Mouse (Mus musculus): ENCODE results near the gene Ugt1a10.
"Not testable (repeated sequence)": the region's sequence is repeated elsewhere in the genome, so short reads cannot be mapped to it uniquely, and the experiment has no call there.

Ugt1a10 gene

DNA sequence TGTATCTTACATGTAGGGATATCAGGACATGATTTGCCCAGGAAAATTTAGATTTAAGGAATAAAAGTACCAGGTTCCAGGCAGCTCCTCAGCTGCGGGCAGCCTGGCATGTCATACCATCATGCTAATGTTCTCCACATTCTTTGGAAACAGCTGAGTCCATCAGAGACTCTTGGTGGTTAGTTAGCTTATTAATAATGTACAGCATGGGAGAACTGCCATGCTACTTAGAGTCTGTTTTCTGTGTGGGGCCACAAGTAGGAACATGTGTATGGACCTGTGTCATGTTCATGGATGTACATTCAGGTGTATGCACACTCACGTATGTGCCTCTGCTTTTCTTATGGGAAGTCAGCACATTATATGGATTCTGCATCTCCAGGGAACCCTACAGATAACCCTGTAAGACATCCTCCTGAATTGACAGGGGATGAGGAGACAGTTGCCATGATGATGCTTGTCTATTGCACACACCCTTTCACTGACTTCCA, 159.3 kb downstream of the Ugt1a10 start:
- DNase-seq (ENCODE audit: low spot score in 2 of 2): no peak

DNA sequence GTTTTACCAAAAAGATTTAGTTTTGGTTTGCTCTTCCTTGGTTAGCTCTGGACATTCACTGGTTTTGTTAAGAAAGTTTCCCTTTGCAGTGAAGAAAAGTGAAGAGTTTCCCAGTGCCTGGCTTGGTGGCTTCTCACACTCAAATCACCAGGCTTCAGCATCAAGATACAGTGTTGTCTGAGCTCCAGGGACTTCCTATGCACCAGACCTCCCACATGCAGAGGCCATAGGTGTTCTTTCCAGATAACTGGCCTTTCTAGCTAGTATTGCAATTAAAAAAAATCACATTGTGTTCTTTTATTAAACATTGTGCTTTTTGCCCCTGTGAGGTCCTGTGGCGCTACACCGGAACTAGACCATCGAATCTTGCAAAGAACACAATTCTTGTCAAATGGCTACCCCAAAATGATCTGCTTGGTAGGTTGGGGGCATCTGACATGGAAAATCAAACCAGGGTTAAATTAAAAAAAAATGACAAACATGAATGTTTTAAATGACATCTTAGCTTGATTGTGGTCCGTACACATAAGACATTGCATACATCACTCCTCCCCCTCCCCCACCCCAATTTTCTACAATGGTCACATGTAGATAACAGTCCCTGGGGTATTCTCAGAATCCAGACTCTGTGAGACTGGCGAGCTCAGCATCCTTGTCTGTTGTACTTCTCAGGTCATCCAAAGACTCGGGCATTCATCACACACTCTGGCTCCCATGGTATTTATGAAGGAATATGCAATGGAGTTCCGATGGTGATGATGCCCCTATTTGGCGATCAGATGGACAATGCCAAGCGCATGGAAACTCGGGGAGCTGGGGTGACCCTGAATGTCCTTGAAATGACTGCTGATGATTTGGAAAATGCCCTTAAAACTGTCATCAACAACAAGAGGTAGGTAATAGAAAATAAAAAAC, 160.5 kb downstream of the Ugt1a10 start:
- DNase-seq (ENCODE audit: low spot score in 2 of 2): no peak

DNA sequence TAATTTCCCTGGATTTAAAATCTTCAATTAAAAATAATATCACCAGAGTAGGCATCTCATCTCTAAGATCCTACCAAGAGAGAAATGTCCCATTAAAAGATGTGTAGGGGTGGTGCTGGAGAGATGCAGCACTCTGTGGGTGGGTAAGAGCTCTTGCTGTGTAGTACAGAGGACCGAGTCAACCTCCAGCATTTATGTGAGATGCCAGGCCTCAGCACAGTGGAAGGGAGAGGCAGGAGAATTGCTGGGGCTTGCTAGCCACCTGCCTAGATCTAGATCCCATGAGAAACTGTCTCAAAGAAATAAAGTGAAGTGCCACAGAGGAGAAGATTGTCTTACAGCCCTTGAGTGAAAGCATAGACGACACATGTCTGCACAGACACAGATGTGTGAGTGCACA, 161.4 kb downstream of the Ugt1a10 start:
- DNase-seq (ENCODE audit: low spot score in 2 of 2): no peak

DNA sequence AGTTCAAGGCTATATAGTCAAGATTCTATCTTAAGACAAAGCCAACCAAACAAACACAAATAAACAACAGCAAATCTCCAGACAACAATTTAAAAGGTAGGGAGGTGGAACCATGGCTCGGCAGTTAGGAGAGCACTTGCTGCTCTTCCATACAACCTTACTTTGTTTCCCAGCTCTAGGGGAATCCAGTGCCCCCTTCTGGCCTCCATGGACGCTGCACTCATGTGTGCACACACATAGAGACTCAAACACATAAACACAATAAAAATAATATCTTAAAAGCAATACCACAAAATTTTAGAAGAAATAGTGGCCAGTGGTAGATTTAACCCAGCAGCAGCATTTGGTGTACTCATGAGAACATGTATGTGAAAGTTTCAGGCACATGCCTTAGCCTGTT, 162.0 kb downstream of the Ugt1a10 start:
- DNase-seq (ENCODE audit: low spot score in 2 of 2): no peak

DNA sequence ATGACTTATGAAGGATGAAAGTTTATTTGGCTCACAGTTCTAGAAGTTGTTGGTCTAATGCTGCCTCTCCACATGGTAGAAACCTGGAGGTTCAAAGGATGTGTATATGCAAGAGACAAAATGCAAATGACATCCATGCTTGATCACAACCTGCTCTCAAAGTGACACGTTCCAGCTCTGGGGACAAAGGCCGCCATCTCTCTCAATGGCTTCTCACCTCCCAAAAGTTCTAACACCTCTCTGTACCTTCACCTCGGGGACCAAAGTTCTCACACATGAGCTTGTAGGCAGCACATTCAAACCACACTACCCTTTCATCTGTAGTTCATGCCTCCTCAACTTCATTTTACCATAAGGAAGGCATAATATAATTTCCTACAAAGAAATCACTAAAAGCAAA, 162.4 kb downstream of the Ugt1a10 start:
- DNase-seq (ENCODE audit: low spot score in 2 of 2): no peak

DNA sequence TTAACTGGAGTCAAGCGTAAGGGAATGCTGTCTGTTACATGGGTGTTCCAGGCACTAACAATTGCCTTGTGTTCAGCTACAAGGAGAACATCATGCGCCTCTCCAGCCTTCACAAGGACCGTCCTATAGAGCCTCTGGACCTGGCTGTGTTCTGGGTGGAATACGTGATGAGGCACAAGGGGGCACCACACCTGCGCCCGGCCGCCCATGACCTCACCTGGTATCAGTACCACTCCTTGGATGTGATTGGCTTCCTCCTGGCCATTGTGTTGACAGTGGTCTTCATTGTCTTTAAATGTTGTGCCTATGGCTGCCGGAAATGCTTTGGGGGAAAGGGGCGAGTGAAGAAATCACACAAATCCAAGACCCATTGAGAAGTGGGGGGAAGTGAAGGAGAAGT, 162.9 kb downstream of the Ugt1a10 start:
- no peak for DNase-seq (ENCODE audit: low spot score in 2 of 2)

DNA sequence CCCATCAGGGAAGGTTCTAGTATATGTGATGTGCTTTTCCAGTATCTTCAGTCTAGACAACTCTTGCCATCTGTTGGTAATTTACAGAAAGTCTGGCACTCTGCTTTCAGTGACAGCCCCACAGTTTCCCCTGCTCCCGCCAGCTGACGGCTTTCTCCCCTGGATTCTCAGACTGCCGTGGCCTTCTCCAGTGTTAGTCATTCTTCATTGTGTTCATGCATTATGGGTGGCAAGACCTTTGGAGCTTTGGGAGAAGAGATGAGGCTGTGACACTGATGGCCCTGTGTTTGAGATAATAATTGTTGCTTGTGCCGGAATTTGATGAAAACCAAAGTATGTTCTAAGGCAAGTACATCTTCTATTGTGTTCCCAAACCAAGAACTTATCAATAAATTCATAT, 163.4 kb downstream of the Ugt1a10 start:
- no peak for DNase-seq (ENCODE audit: low spot score in 2 of 2)

DNA sequence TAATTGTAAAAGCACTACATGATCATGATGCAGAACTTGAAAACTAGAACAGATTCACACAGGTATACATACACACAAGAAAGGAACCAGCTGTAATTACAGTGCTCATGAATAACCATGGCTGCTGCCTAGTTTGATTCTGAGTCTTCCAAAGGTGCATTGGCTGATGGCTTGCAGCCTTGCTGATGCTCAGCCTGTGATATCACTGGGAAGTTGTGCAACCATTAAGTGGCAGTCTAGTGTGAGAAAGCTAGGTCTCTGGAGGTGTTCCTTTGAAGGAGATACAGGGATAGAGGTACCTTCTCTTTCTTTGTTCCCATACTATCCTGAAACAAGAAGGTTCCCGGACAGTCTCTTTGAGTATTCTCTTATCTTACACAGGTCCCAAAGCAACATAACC, 163.9 kb downstream of the Ugt1a10 start:
- DNase-seq (ENCODE audit: low spot score in 2 of 2): no peak

DNA sequence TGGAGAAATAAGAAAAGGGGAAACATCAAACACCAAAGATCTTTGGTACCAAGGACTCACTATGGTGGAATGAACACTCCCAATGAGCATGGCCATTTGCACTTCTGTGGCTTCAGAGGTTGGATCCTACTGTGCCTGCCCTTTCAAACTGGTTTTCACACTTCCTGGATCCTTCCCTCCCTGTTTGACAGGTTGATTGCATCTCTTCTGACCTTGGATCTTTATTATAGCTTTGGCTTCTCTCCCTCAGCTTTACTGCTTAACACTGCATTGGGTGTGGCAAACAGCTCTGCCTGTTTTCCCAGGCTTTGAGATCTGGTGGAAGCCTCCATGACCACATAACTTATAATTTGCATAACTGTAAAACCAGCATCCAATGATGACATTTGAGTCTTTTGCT, 165.1 kb downstream of the Ugt1a10 start:
- no peak for DNase-seq (ENCODE audit: low spot score in 2 of 2)

DNA sequence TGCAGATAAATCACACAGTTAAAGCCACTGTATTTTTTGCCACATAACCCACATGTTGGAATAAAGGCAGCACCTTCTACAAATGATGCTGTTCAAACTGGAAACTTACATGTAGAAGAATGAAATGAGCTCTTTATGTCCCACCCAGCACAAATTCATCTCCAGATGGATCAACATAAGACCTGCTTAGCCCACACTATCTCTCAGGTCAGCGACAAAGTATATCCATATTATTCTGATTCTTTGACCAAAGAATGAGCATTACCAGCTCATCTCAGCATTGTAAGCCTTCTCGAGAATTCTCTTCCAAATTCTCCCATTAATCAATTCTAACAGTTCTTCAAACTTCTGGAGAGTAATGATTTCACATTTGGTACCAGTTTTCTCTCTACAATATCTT, 167.0 kb downstream of the Ugt1a10 start:
- no peak for DNase-seq (ENCODE audit: low spot score in 2 of 2)

DNA sequence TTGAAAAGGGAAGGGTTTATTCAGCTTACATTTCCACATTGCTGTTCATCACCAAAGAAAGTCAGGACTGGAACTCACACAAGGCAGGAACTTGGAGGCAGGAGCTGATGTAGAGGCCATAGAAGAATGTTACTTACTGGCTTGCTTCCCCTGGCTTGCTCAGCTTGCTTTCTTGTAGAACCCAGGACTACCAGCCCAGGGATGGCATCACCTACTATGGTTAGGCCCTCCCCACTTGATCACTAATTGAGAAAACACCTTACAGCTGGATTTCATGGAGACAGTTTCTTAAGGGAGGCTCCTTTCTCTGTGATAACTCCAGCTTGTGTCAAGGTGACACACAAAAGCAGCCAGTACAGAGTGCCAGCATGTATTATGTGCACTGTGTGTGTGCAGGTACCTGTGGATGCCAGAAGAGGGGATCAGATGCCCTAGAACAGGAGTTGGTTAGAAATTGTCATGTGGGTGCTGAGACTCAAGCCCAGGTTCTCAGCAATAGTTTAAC, 167.9 kb downstream of the Ugt1a10 start:
- DNase-seq (ENCODE audit: low spot score in 2 of 2): not testable (repeated sequence)

DNA sequence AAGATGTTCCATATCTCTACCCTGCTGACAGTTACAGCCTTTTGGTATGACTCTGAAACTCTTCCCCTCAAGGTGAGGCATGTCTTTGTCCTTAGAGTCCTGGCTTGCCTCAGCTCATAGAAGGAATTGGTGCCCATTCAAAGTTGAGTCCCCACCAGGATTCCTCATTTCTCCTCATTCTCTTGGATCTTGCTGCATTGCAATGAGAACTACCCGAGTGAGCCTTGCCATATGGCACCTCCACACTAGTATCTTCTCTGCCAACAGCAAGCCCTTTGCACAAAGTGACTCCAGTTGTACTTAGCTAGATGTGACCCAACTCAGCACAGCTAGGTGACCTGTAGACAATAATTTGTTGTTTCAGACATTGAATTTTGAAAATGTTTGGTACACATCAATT, 168.4 kb downstream of the Ugt1a10 start:
- DNase-seq (ENCODE audit: low spot score in 2 of 2): no peak

DNA sequence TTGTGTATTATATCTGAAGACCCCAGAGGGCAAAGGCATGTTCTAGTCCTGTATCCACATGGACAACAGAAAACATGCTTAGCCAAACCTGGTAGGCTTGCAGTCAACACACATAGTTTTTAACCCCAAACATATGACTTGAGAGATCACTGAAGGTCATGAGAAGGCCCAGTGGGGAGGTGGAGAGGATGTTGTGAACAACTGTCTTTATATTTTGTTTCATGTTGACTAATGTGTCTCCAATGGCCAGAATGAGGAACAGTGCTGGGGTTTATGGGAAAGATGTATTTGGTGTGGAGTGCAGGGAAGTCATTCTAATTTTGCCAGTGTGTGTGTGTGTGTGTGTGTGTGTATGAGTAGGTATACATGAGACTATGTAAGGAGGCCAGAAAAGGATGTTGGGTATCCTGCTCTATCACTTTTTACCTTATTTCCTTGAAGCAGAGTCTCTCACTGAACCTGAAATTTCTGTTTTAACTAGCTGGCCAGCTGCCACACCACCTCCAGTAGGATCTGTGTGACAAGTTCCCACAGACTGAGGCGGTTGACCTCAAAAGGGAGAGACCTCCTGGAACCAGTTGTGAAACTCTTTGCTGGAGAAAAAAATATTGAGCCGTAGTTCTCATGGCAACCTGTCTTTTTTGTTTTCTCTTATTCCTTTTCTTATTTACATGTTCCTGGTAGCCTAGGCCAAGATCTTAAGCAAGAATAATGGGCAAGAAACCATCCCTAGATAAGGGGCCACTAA, 169.0 kb downstream of the Ugt1a10 start:
- DNase-seq (ENCODE audit: low spot score in 2 of 2): no peak

DNA sequence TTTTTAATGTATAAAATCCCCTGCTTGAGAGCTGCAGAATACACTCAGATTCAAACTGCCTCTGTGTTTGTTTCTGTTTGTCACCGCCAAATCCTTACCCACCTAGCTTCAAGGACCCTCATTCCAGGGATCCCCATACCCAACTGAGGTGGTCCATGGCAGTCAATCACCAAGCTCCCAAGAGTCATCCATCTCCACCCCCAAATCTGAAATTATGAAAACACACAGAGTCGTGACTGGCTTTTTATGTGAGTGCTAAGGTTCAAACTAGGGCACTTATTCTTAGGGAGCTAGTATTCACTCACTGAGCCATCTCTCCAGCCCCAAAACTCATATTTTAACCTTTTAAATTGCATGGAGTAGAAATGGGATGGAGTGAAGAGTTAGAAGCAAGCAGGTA, 170.1 kb downstream of the Ugt1a10 start:
- not testable (repeated sequence) for DNase-seq (ENCODE audit: low spot score in 2 of 2)

DNA sequence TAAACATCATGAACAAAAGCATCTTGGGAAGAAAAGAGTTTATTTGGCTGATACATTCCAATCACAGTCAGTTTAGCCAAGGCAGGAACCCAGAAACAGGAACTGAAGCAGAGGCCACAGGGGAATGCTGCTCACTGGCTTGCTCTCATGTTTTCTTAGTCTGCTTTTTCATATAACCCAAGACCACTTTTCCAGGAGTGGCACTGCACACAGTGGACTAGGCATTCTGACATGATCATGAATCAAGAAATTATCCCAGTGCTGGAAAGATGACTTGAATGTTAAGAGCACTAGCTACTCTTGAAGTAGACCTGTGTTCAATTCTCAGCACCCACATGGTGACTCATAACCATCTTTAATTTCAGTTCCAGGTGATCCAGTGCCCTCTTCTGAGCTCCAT, 170.6 kb downstream of the Ugt1a10 start:
- DNase-seq (ENCODE audit: low spot score in 2 of 2): no peak

DNA sequence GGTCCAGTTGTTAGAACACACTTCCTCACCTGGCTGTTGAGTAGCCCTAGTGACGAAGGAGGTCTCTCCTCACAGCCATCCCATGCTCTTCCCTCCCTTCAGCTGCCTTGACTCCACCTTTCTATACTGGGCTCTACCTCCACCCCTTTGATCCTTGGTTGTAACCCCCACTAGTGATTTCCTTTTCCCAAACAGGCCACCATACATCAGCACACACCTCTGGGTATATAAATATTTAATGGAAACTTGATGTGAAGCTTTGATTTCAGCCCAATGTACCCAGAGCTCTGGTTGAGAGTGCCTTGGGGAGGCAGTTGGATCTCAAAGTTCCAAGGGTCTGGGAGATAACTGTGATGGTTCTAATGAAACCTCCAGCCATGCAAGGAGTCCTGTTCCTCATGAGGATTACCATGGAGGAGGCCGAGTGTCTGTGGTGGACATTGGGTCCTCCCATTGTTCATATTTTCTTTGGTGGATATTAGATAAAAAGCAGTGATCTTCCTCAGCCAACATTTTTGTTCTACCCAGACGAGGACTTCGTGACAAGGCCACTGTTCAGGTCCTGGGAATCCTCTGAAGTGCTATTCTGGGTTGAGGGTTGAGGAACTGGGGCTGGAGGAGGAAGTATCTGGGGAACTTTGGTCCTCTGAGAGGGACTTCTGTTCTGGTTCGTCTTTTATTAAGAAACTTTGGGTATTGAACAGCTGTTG, 171.6 kb downstream of the Ugt1a10 start, which contains the start of gene Mroh2a:
Mroh2a (plus strand) TSS at position 317 of the 710 bp plus-strand sequence.
- no peak for DNase-seq (ENCODE audit: low spot score in 2 of 2)

DNA sequence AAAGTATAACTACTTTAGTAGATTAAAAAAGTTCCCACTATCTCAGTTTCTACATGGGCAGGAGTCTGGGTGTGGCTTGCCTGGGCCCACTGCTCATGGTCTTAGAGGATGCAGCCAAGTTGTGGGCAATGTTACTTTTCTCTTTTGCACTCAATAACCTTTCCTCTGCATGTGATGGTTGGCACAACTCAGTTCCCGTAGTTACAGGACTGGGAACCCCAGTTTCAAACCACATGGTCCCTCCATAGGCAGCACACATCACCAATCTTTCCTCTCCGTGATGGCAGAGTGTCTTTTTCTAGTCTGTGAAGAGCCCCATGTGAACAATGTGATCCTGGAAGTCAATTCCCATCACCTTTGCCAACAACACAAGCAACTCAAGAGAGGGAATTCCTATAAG, 172.3 kb downstream of the Ugt1a10 start:
- DNase-seq (ENCODE audit: low spot score in 2 of 2): no peak

DNA sequence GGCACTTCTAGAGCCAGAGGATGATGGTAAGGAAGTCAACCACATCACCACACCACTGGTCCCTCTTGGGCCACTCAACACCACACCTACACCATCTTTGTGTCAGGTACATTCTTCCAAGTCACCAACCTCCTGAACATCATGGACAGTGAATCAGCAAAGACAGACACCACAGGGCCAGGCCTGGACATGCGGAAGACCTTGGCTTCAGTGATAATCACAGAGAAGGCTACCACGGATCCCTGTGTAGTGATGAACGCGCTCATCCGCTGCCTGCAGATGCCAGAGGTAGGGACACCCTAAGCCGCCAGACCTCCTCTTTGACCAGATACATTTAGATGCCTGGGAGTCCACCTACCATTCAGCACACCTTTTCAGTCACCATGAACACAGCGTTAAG, 172.9 kb downstream of the Ugt1a10 start:
- DNase-seq (ENCODE audit: low spot score in 2 of 2): no peak

DNA sequence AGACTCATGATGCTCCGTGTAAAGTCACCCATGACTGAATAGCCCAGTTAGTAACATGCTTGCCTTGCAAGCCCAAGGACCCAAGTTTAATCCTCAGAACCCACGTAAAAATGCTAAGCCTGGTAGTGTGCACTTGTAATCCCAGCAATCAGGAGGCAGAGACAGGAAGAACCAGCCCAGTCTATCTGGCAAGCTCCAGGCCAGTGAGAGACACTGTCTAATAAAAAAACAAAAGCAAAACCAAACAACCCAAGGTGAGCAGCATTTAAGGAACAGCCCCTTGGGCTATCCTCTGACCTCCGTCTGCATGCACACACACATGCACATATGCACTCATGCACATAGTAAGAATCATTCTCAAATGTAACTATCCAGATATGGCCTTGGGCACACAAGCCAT, 174.4 kb downstream of the Ugt1a10 start:
- DNase-seq (ENCODE audit: low spot score in 2 of 2): no peak

DNA sequence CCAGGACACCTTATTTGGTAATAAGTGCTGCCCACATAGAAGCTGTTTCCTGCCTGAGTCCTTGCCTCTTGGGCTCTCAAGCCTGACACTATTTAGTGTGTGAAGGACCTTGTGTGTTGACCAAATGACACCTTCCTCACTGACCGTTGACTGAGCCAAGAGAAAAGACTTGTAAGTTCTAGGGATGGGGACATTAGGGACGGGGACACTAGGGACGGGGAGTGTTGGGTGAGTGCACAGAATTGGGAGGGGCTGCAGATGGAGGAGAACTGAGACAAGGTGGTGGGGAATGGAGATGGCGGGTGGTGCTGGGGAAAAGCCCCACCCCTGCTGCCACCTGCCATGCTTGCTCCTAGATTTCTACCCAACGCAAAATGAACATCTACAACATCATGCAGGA, 174.8 kb downstream of the Ugt1a10 start:
- DNase-seq (ENCODE audit: low spot score in 2 of 2): no peak

DNA sequence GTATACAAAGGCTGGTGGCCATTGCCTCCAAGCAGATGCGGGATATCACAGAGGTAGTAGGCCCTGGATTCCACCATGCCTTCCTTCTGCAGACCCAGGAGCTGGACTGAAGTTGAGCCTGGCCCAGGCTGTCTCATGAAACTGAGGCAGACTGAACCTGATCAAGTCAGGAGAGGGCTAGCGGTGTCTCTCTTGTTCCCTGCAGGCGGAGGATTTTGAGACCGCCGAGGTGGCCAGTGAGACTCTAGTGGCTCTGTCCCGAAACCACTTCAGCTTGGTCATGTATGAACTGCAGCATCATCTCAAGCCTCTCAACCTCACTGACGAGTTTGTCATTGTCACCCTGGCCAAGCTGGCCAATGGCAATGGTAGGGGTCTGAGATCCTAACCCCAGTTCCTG, 175.2 kb downstream of the Ugt1a10 start:
- no peak for DNase-seq (ENCODE audit: low spot score in 2 of 2)

Data from right cerebral cortex, adult 2 months (tissue).